Mouse (Mus musculus): ENCODE results near the gene Tex36. TPM values are rescaled to one million over a fixed set of nuclear protein-coding genes. Genes with fewer than 3 reads are reported as not detected.
A peak's percentile ranks its signal among the peaks of the same experiment; 100 is the strongest.

Tex36 gene
- polyA plus RNA-seq, 1 experiment from 2014 or later, result not detected

GRCm38 (mm10) chr7:133604427-133605081, 2.6 kb upstream of the Tex36 start:
- Histone ChIP-seq H3K36me3 (ENCODE audit: control insufficient read depth, insufficient read depth, low read length) (no peaks in the 10 kb centered on the region), H3K9me3 (ENCODE audit: control insufficient read depth, low read length) (no peaks in the 10 kb centered on the region), H3K4me1 (replicated peaks; ENCODE audit: control insufficient read depth, insufficient read depth, low read length) (no peaks in the 10 kb centered on the region), H3K4me3 (ENCODE audit: low read length) (no peak overlapping the region), H3K27ac (ENCODE audit: low read length) (no peak overlapping the region), H3K27me3 (ENCODE audit: control insufficient read depth, insufficient read depth, low read depth, low read length) (no peaks in the 10 kb centered on the region), H3K9ac (ENCODE audit: low read length) (no peak overlapping the region), H3K4me2 (ENCODE audit: low read depth, low read length) (peak overlapping the region; percentile 26; the same call in 1 of the 2 replicates)
- ATAC-seq (ENCODE audit: low read depth), result no peak
- 50% methylated on average over 13 of the region's 13 CpGs for WGBS

- no peak overlapping the region for H3K4me2 ChIP-seq (ENCODE audit: low read depth, low read length)
- H3K27ac ChIP-seq (ENCODE audit: low read length), result no peak overlapping the region
- H3K27me3 ChIP-seq (ENCODE audit: control insufficient read depth, insufficient read depth, low read depth, low read length), result no peaks in the 10 kb centered on the region
- ATAC-seq (ENCODE audit: low read depth), result no peak
- no peaks in the 10 kb centered on the region for H3K36me3 ChIP-seq (ENCODE audit: control insufficient read depth, insufficient read depth, low read length)
- 65% methylated on average over 2 of the region's 2 CpGs for WGBS
- no peaks in the 10 kb centered on the region for H3K9me3 ChIP-seq (ENCODE audit: control insufficient read depth, low read length)
- no peak overlapping the region for H3K9ac ChIP-seq (ENCODE audit: low read length)
- no peak overlapping the region for H3K4me3 ChIP-seq (ENCODE audit: low read length)
- H3K4me1 ChIP-seq (replicated peaks; ENCODE audit: control insufficient read depth, insufficient read depth, low read length), result no peaks in the 10 kb centered on the region
These were observed 1.2 kb upstream of the Tex36 start for GRCm38 (mm10) chr7:133603156-133603555.

GRCm38 (mm10) chr7:133600558-133600957, 1.4 kb downstream of the Tex36 start:
- Histone ChIP-seq H3K36me3 (ENCODE audit: control insufficient read depth, insufficient read depth, low read length) (no peaks in the 10 kb centered on the region), H3K9me3 (ENCODE audit: control insufficient read depth, low read length) (no peaks in the 10 kb centered on the region), H3K4me2 (ENCODE audit: low read depth, low read length) (no peak overlapping the region), H3K4me3 (ENCODE audit: low read length) (no peak overlapping the region), H3K27ac (ENCODE audit: low read length) (no peak overlapping the region), H3K27me3 (ENCODE audit: control insufficient read depth, insufficient read depth, low read depth, low read length) (no peaks in the 10 kb centered on the region), H3K4me1 (replicated peaks; ENCODE audit: control insufficient read depth, insufficient read depth, low read length) (no peaks in the 10 kb centered on the region), H3K9ac (ENCODE audit: low read length) (no peak overlapping the region)
- WGBS, result 32% methylated on average over 1 of the region's 1 CpGs
- ATAC-seq (ENCODE audit: low read depth), result no peak

- Histone ChIP-seq H3K4me3 (ENCODE audit: low read length) (no peak overlapping the region), H3K9me3 (ENCODE audit: control insufficient read depth, low read length) (no peaks in the 10 kb centered on the region), H3K4me1 (replicated peaks; ENCODE audit: control insufficient read depth, insufficient read depth, low read length) (no peaks in the 10 kb centered on the region), H3K27ac (ENCODE audit: low read length) (no peak overlapping the region), H3K36me3 (ENCODE audit: control insufficient read depth, insufficient read depth, low read length) (no peaks in the 10 kb centered on the region), H3K4me2 (ENCODE audit: low read depth, low read length) (no peak overlapping the region), H3K9ac (ENCODE audit: low read length) (no peak overlapping the region), H3K27me3 (ENCODE audit: control insufficient read depth, insufficient read depth, low read depth, low read length) (no peaks in the 10 kb centered on the region)
- no peak for ATAC-seq (ENCODE audit: low read depth)
- WGBS, result 70% methylated on average over 1 of the region's 1 CpGs
These were observed 10.2 kb downstream of the Tex36 start for GRCm38 (mm10) chr7:133591750-133592149.

GRCm38 (mm10) chr7:133583216-133583615, 18.7 kb downstream of the Tex36 start:
- H3K27ac ChIP-seq (ENCODE audit: low read length), result no peak overlapping the region
- no peaks in the 10 kb centered on the region for H3K27me3 ChIP-seq (ENCODE audit: control insufficient read depth, insufficient read depth, low read depth, low read length)
- H3K36me3 ChIP-seq (ENCODE audit: control insufficient read depth, insufficient read depth, low read length), result no peaks in the 10 kb centered on the region
- H3K4me3 ChIP-seq (ENCODE audit: low read length), result no peak overlapping the region
- 79% methylated on average over 6 of the region's 6 CpGs for WGBS
- H3K4me2 ChIP-seq (ENCODE audit: low read depth, low read length), result no peak overlapping the region
- no peak for ATAC-seq (ENCODE audit: low read depth)
- H3K9ac ChIP-seq (ENCODE audit: low read length), result no peak overlapping the region
- no peaks in the 10 kb centered on the region for H3K4me1 ChIP-seq (replicated peaks; ENCODE audit: control insufficient read depth, insufficient read depth, low read length)
- H3K9me3 ChIP-seq (ENCODE audit: control insufficient read depth, low read length), result no peaks in the 10 kb centered on the region

- WGBS, result 85% methylated on average over 4 of the region's 4 CpGs
- H3K27ac ChIP-seq (ENCODE audit: low read length), result no peak overlapping the region
- no peaks in the 10 kb centered on the region for H3K36me3 ChIP-seq (ENCODE audit: control insufficient read depth, insufficient read depth, low read length)
- H3K9ac ChIP-seq (ENCODE audit: low read length), result no peak overlapping the region
- no peak overlapping the region for H3K4me2 ChIP-seq (ENCODE audit: low read depth, low read length)
- no peak overlapping the region for H3K4me3 ChIP-seq (ENCODE audit: low read length)
- no peaks in the 10 kb centered on the region for H3K9me3 ChIP-seq (ENCODE audit: control insufficient read depth, low read length)
- no peaks in the 10 kb centered on the region for H3K27me3 ChIP-seq (ENCODE audit: control insufficient read depth, insufficient read depth, low read depth, low read length)
- no peak for ATAC-seq (ENCODE audit: low read depth)
- H3K4me1 ChIP-seq (replicated peaks; ENCODE audit: control insufficient read depth, insufficient read depth, low read length), result no peaks in the 10 kb centered on the region
These were observed 21.7 kb downstream of the Tex36 start for GRCm38 (mm10) chr7:133580296-133580640.

GRCm38 (mm10) chr7:133579491-133580295, 22.3 kb downstream of the Tex36 start:
- WGBS, result 66% methylated on average over 20 of the region's 20 CpGs
- Histone ChIP-seq H3K9ac (ENCODE audit: low read length) (no peak overlapping the region), H3K4me3 (ENCODE audit: low read length) (no peak overlapping the region), H3K9me3 (ENCODE audit: control insufficient read depth, low read length) (no peaks in the 10 kb centered on the region), H3K4me2 (ENCODE audit: low read depth, low read length) (no peak overlapping the region), H3K27me3 (ENCODE audit: control insufficient read depth, insufficient read depth, low read depth, low read length) (no peaks in the 10 kb centered on the region), H3K27ac (ENCODE audit: low read length) (no peak overlapping the region), H3K36me3 (ENCODE audit: control insufficient read depth, insufficient read depth, low read length) (no peaks in the 10 kb centered on the region), H3K4me1 (replicated peaks; ENCODE audit: control insufficient read depth, insufficient read depth, low read length) (no peaks in the 10 kb centered on the region)
- no peak for ATAC-seq (ENCODE audit: low read depth)

- no peak overlapping the region for H3K4me3 ChIP-seq (ENCODE audit: low read length)
- no peaks in the 10 kb centered on the region for H3K9me3 ChIP-seq (ENCODE audit: control insufficient read depth, low read length)
- H3K4me1 ChIP-seq (replicated peaks; ENCODE audit: control insufficient read depth, insufficient read depth, low read length), result no peaks in the 10 kb centered on the region
- no peaks in the 10 kb centered on the region for H3K36me3 ChIP-seq (ENCODE audit: control insufficient read depth, insufficient read depth, low read length)
- H3K27me3 ChIP-seq (ENCODE audit: control insufficient read depth, insufficient read depth, low read depth, low read length), result no peaks in the 10 kb centered on the region
- no peak overlapping the region for H3K27ac ChIP-seq (ENCODE audit: low read length)
- H3K9ac ChIP-seq (ENCODE audit: low read length), result no peak overlapping the region
- 16% methylated on average over 4 of the region's 4 CpGs for WGBS
- no peak for ATAC-seq (ENCODE audit: low read depth)
- no peak overlapping the region for H3K4me2 ChIP-seq (ENCODE audit: low read depth, low read length)
These were observed 25.1 kb downstream of the Tex36 start for GRCm38 (mm10) chr7:133576825-133577224.

- Histone ChIP-seq H3K9ac (ENCODE audit: low read length) (no peak overlapping the region), H3K36me3 (ENCODE audit: control insufficient read depth, insufficient read depth, low read length) (no peaks in the 10 kb centered on the region), H3K27me3 (ENCODE audit: control insufficient read depth, insufficient read depth, low read depth, low read length) (no peaks in the 10 kb centered on the region), H3K4me1 (replicated peaks; ENCODE audit: control insufficient read depth, insufficient read depth, low read length) (no peaks in the 10 kb centered on the region), H3K27ac (ENCODE audit: low read length) (no peak overlapping the region), H3K4me3 (ENCODE audit: low read length) (no peak overlapping the region), H3K4me2 (ENCODE audit: low read depth, low read length) (no peak overlapping the region), H3K9me3 (ENCODE audit: control insufficient read depth, low read length) (no peaks in the 10 kb centered on the region)
- WGBS, result 63% methylated on average over 6 of the region's 6 CpGs
- ATAC-seq (ENCODE audit: low read depth), result no peak
These were observed 25.7 kb downstream of the Tex36 start for GRCm38 (mm10) chr7:133576281-133576680.
